Mouse (Mus musculus): Measurements from ENCODE around the gene Uimc1.

DNA sequence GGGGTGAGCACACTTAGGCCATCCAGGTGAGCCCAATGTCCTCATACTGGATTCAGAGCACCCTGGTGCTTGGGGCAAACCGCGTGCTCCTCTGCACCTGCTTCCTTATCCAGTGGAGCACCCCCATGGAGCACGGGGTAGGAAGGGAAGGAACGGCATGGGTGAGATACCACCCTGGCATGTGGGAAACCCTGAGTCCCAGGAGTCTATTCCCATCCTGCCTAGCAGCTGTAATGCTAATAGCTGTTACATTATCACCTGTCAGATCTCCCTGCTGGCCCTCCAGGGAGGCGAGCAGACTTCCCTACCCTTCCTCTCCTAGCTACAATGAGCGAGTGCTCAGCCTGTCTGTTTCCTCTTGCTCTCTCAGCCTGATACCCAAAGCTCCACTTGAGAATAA, 104.9 kb downstream of the Uimc1 start:
- TF ChIP-seq CTCF (IDR thresholded peaks at IDR 0.05; ENCODE audit: extremely low read depth, insufficient read depth, low read length) = no peak
- TF ChIP-seq POLR2A (IDR thresholded peaks at IDR 0.05; ENCODE audit: extremely low read depth, insufficient read depth, low read length) = no peak
